ENCODE assay signal across 8 mouse cellular contexts in the genomic region with DNA sequence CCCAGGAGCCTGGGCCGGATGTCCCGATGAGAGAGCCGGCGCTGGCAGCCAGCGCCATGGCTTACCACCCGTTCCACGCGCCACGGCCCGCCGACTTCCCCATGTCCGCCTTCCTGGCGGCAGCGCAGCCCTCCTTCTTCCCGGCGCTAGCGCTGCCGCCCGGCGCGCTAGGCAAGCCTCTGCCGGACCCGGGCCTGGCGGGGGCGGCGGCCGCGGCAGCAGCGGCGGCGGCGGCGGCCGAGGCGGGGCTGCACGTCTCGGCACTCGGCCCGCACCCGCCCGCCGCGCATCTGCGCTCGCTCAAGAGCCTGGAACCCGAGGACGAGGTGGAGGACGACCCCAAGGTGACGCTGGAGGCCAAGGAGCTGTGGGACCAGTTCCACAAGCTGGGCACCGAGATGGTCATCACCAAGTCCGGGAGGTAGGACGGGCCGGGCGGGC. TPM values are rescaled to one million over a fixed set of nuclear protein-coding genes. Genes with fewer than 3 reads are reported as not detected.
A peak's percentile ranks its signal among the peaks of the same experiment; 100 is the strongest.
DNase-seq lines count a peak whose midpoint lies in the region; ATAC-seq and TF ChIP-seq lines count a peak whose summit lies in the region.

No protein-coding gene starts in this region.

- peaks cover 0 to 5% of the 10 kb centered on the region in 2 experiments; a peak in 1 of 4 replicates for H3K4me1 ChIP-seq in ES-E14 (ENCODE audit: control insufficient read depth in 2 of 2, insufficient read depth in 2 of 2, low read length in 2 of 2, poor library complexity in 1 of 2)
- H3K4me1 ChIP-seq in heart, embryonic 16.5 days (ENCODE audit: control insufficient read depth, insufficient read depth, low read length) = peaks cover 32% of the 10 kb centered on the region
- H3K4me1 ChIP-seq in liver, embryonic 11.5 days (replicated peaks; ENCODE audit: control insufficient read depth, insufficient read depth, low read length) = peaks cover 34% of the 10 kb centered on the region

- H3K4me3 ChIP-seq in ES-E14 (ENCODE audit: insufficient read depth in 1 of 2, low read depth in 1 of 2, low read length in 2 of 2, poor library complexity in 1 of 2, severe bottlenecking in 1 of 2) = peak overlapping the region; percentile 43 to 63; a peak in 3 of 4 replicates
- peak overlapping the region; percentile 59 for H3K4me3 ChIP-seq in heart, embryonic 16.5 days (ENCODE audit: low read length)
- H3K4me3 ChIP-seq in liver, embryonic 11.5 days (ENCODE audit: low read depth, low read length) = peak overlapping the region; percentile 62

- no peaks in the 10 kb centered on the region for H3K36me3 ChIP-seq in ES-E14 (ENCODE audit: control insufficient read depth, insufficient read depth, low read length, poor library complexity, severe bottlenecking)
- H3K36me3 ChIP-seq in heart, embryonic 16.5 days (ENCODE audit: control insufficient read depth, insufficient read depth) = no peaks in the 10 kb centered on the region
- no peaks in the 10 kb centered on the region for H3K36me3 ChIP-seq in liver, embryonic 11.5 days (ENCODE audit: control insufficient read depth, insufficient read depth, low read length)

- DNase-seq in adrenal gland, adult (ENCODE audit: inconsistent age in 2 of 2, low spot score in 1 of 2) = peak; percentile 54 to 82
- DNase-seq in adrenal gland, adult 8-10 months = no peak
- no peak for DNase-seq in ES-E14 (ENCODE audit: low read depth, low spot score)
- peak; percentile 57 for DNase-seq in liver, embryonic 11.5 days (ENCODE audit: low spot score)
- peak; percentile 47 for DNase-seq in retina, embryonic 14.5 days (ENCODE audit: low spot score)
- no peak for DNase-seq in urinary bladder, postnatal 10 days (ENCODE audit: low spot score)

- in situ Hi-C loops in ES-E14 (cut with MboI; ENCODE audit: low sequenced_read_pairs in 2 of 2, unreplicated experiment in 2 of 2) = no loop called here

- H3K4me2 ChIP-seq in heart, embryonic 16.5 days (ENCODE audit: low read depth, low read length) = peak overlapping the region; percentile 79
- peak overlapping the region; percentile 80 for H3K4me2 ChIP-seq in liver, embryonic 11.5 days

- H3K27ac ChIP-seq in ES-E14 (ENCODE audit: insufficient read depth, low read depth, low read length, poor library complexity, severe bottlenecking) = no peak overlapping the region
- H3K27ac ChIP-seq in heart, embryonic 16.5 days (ENCODE audit: low read length) = peak overlapping the region; percentile 56
- H3K27ac ChIP-seq in liver, embryonic 11.5 days (ENCODE audit: low read depth, low read length) = peak overlapping the region; percentile 68

- peak overlapping the region; percentile 45 for H3K9ac ChIP-seq in ES-E14 (ENCODE audit: insufficient read depth, low read depth, low read length, poor library complexity, severe bottlenecking)
- peak overlapping the region; percentile 70 for H3K9ac ChIP-seq in heart, embryonic 16.5 days (ENCODE audit: low read length)
- H3K9ac ChIP-seq in liver, embryonic 11.5 days (ENCODE audit: low read depth, low read length) = peak overlapping the region; percentile 67

- no peak for ATAC-seq in heart, embryonic 16.5 days (replicated peaks; ENCODE audit: extremely low read depth, insufficient read depth, low FRiP score)
- ATAC-seq in liver, embryonic 11.5 days (replicated peaks; ENCODE audit: low FRiP score) = no peak
- ATAC-seq in cerebellum, adult (ENCODE audit: insufficient number of reproducible peaks, low FRiP score, low TSS enrichment) = no peak

- peaks cover 60% of the 10 kb centered on the region for H3K27me3 ChIP-seq in heart, embryonic 16.5 days (ENCODE audit: control insufficient read depth, insufficient read depth, low read length)
- peaks cover 100% of the 10 kb centered on the region for H3K27me3 ChIP-seq in liver, embryonic 11.5 days (replicated peaks; ENCODE audit: control insufficient read depth, insufficient read depth, low read length)

- H3K9me3 ChIP-seq in ES-E14 (ENCODE audit: control insufficient read depth, insufficient read depth, low read depth, low read length) = no peaks in the 10 kb centered on the region
- H3K9me3 ChIP-seq in heart, embryonic 16.5 days (replicated peaks; ENCODE audit: control insufficient read depth, low read length) = no peaks in the 10 kb centered on the region
- no peaks in the 10 kb centered on the region for H3K9me3 ChIP-seq in liver, embryonic 11.5 days (ENCODE audit: control insufficient read depth, low read length)

- under 1% methylated on average over 52 of the region's 54 CpGs for WGBS in heart, embryonic 16.5 days
- WGBS in liver, embryonic 11.5 days = under 1% methylated on average over 51 of the region's 54 CpGs

TF ChIP-seq in ES-E14, 5 proteins besides CTCF, POLR2A, EP300 and RAD21:
- TF ChIP-seq MAFK (IDR thresholded peaks at IDR 0.05; ENCODE audit: insufficient read depth, low read depth, low read length) = no peak
- no peak for TF ChIP-seq CHD2 (IDR thresholded peaks at IDR 0.05; ENCODE audit: low read depth, low read length)
- no peak for TF ChIP-seq ZC3H11A (IDR thresholded peaks at IDR 0.05; ENCODE audit: borderline replicate concordance, low read depth, low read length)
- TF ChIP-seq ZNF384 (IDR thresholded peaks at IDR 0.05; ENCODE audit: low read depth, low read length) = no peak
- no peak for TF ChIP-seq HCFC1 (IDR thresholded peaks at IDR 0.05; ENCODE audit: borderline replicate concordance, insufficient read depth, low read length)
TF ChIP-seq in ES-E14: peak in this region for 0.

RNA-seq across cellular contexts. Expression of a gene that starts 0.8 kb away (rescaled TPM):
- 10 to 100 TPM; 23.4 to 30.5 (median 24.9) TPM for total RNA-seq in adrenal gland, adult 8-10 months (2022)
- 0.48 and 0.80 TPM in 2 replicates for total RNA-seq in ES-E14 (2012; rRNA removed)
- polyA plus RNA-seq in heart, embryonic 16.5 days (2015; fragmentation: Nextera tagmentation; extraction: Ambion mirVana) = 1.4 and 3.3 TPM in 2 replicates
- polyA plus RNA-seq in liver, embryonic 11.5 days (2014; fragmentation: Nextera tagmentation; extraction: Ambion mirVana) = 2.7 and 3.2 TPM in 2 replicates

RNA-seq across cellular contexts. Expression of a gene that starts 17.0 kb away (rescaled TPM):
- total RNA-seq in adrenal gland, adult 8-10 months (2022) = not detected
- total RNA-seq in ES-E14 (2012; rRNA removed) = not detected in 2 replicates
- not detected in 2 replicates for polyA plus RNA-seq in heart, embryonic 16.5 days (2015; fragmentation: Nextera tagmentation; extraction: Ambion mirVana)
- not detected in 2 replicates for polyA plus RNA-seq in liver, embryonic 11.5 days (2014; fragmentation: Nextera tagmentation; extraction: Ambion mirVana)

RNA-seq across cellular contexts. Expression of a gene that starts 53.1 kb away (rescaled TPM):
- under 1 TPM in 2 of 4 experiments, not detected in 2; 0.10 to 0.15 TPM for total RNA-seq in adrenal gland, adult 8-10 months (2022)
- 0.76 and 0.85 TPM in 2 replicates for total RNA-seq in ES-E14 (2012; rRNA removed)
- 0.72 and 5.0 TPM in 2 replicates for polyA plus RNA-seq in heart, embryonic 16.5 days (2015; fragmentation: Nextera tagmentation; extraction: Ambion mirVana)
- polyA plus RNA-seq in liver, embryonic 11.5 days (2014; fragmentation: Nextera tagmentation; extraction: Ambion mirVana) = 0.79 and 0.86 TPM in 2 replicates

Comparison
In these comparisons a context has a peak if more than half of its experiments do, and no peak if none do; other contexts are left out.
1. DNase-seq: peak in adrenal gland, adult (2 of 2), liver, embryonic 11.5 days (single experiment) and retina, embryonic 14.5 days (single experiment); none in adrenal gland, adult 8-10 months (single experiment), ES-E14 (single experiment) and urinary bladder, postnatal 10 days (single experiment).
2. RNA of a gene that starts 0.8 kb away (total RNA-seq): 23.4 to 30.5 TPM in adrenal gland, adult 8-10 months; 0.48 to 0.80 TPM in ES-E14; every median in the first group is over 10 times any median in the second.
3. Peak in every context shown above with its lines, with median percentiles within 50 percentile points of each other: H3K4me3 ChIP-seq and H3K9ac ChIP-seq.